Mouse (Mus musculus) embryonic facial prominence, embryonic 10.5 days (tissue): ENCODE measurements around the gene Sertad2. TPM values are rescaled to one million over a fixed set of nuclear protein-coding genes. Genes with fewer than 3 reads are reported as not detected.

Experiments used
- DNase-seq: peaks from one replicate; pipeline ENCODE4 v3.0.0-alpha.2; 2017; ENCODE audit warnings: low spot score
- H3K27ac ChIP-seq: fragments of 300-500 bp; sonication (generic); replicated peaks from 2 replicates; pipeline ENCODE4 v1.5.1; 2016; ENCODE audit warnings: mild to moderate bottlenecking
- H3K27me3 ChIP-seq: fragments of 300-500 bp; sonication (generic); replicated peaks from 2 replicates; pipeline ENCODE4 v1.6.1; 2016; ENCODE audit warnings: low read depth, mild to moderate bottlenecking; ENCODE audit not compliant: poor library complexity, severe bottlenecking
- H3K36me3 ChIP-seq: fragments of 300-500 bp; sonication (generic); replicated peaks from 2 replicates; pipeline ENCODE4 v1.6.1; 2016; ENCODE audit warnings: mild to moderate bottlenecking, moderate library complexity
- H3K4me1 ChIP-seq: fragments of 300-500 bp; sonication (generic); 2 replicates; pipeline ENCODE4 v1.6.1; 2016
- H3K4me3 ChIP-seq: fragments of 300-500 bp; sonication (generic); 2 replicates; pipeline ENCODE4 v1.5.1; 2016; ENCODE audit warnings: mild to moderate bottlenecking, moderate library complexity
- H3K9me3 ChIP-seq: fragments of 300-500 bp; sonication (generic); 2 replicates; pipeline ENCODE4 v1.6.1; 2016; ENCODE audit warnings: mild to moderate bottlenecking
- WGBS: fragments of 180-500 bp; shearing (Covaris S2); methylation state at CpG from one replicate; pipeline ENCODE4 v1.1.7; 2016; 5-methylcytosine and 5-hydroxymethylcytosine counted together
- polyA plus RNA-seq: library from polyadenylated mRNA; unstranded; fragments of >200 nt; fragmentation: Nextera tagmentation; extraction: Ambion mirVana; gene quantifications from 2 replicates; pipeline ENCODE4 v1.2.1, GENCODE M21; 2016

Sertad2 gene
- polyA plus RNA-seq, 1 experiment from 2014 or later = 33.2 TPM

DNA sequence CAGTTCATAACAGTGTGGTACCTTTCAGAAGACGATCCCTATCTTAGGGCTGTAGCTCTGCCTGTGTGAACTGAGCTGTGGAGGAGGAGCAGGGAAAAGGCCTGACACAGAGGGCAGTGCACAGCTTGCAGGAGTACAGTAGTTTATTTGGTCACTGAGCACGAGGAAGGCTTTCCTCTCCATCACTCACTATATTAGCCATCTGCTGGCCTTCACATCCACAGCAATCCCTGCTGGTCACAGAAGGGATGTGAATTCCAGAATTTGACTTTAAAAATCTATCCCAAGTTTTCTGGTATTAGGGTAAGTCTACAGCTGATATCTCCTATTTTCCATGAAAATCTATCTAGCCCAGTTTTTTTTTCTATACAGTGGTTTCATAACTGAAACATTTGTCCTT lies 85.2 kb downstream of the Sertad2 start:
- WGBS = 54% methylated on average over 2 of the region's 2 CpGs
- H3K27ac ChIP-seq = no peak overlapping the region
- H3K36me3 ChIP-seq = no peaks in the 10 kb centered on the region
- no peak overlapping the region for H3K4me3 ChIP-seq
- H3K4me1 ChIP-seq = peaks cover 4% of the 10 kb centered on the region
- no peaks in the 10 kb centered on the region for H3K27me3 ChIP-seq
- no peak for DNase-seq
- H3K9me3 ChIP-seq = no peaks in the 10 kb centered on the region

DNA sequence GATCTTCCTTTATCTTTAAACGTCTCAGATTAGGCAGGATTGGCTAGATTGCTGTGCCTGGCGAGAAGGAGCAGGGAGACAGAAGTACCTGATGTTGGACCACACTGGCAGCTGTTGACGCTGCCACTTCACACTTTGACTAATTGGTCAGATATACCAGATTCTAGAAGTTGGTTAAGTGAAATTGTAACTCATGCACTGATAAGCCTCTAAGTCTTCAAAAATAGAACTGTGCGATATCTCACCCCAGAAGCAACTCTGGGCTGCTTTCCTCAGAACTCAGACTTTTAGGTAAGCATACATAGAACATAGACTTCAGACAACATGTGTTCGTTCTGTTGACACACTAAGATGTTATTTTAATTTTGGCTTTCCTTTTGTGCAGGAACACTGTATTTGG lies 86.6 kb downstream of the Sertad2 start:
- no peaks in the 10 kb centered on the region for H3K9me3 ChIP-seq
- 92% methylated on average over 5 of the region's 5 CpGs for WGBS
- H3K27ac ChIP-seq = no peak overlapping the region
- H3K27me3 ChIP-seq = no peaks in the 10 kb centered on the region
- no peaks in the 10 kb centered on the region for H3K36me3 ChIP-seq
- DNase-seq = no peak
- peaks cover 19% of the 10 kb centered on the region for H3K4me1 ChIP-seq
- no peak overlapping the region for H3K4me3 ChIP-seq

DNA sequence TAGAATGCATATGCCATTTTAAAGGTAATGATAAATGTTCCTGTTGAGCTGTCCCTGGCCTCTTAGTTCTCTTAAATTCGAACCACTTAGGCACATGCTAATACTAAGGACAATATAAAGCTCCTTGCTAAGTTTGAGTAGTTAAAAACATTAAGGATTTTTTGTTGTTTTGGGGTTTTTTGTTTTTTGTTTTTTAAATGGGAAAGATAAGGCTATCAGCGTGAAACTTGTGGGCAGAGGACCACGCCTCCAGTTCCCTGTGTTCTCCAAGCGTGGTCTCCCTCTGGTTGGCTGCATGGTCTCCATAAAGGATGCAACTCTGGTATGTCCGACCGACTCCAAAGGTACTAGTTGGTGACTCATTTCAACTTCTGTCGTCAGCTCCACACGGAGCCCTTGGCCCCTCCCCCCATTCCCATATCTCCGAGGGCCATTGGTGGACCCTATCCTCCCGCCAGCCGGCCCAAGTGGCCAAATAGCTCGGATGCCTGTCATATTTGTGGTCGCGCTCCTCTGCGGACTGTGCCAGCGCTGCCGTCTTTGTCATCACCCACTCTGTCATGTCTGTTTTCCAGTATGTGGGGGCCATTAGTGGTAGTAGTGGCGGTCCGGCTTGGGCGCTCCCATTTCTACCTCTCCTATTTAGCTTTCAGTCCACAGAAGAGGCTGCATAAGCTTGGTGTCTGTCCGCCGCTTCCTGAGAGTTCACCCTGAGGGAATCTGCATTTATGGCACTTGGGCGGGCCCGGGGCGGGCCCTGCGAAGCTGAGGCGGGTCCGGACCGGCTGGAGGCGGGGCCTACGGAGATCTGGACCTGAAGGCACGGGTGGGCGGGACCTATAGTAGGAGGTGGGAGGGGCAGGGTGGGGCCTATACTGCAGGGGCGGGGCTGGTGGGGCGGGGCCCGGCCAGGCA lies 88.2 kb downstream of the Sertad2 start:
- Histone ChIP-seq H3K27ac (peak overlapping the region; percentile 98), H3K36me3 (no peaks in the 10 kb centered on the region), H3K4me3 (peak overlapping the region; percentile 88), H3K9me3 (no peaks in the 10 kb centered on the region), H3K27me3 (no peaks in the 10 kb centered on the region), H3K4me1 (peaks cover 34% of the 10 kb centered on the region)
- 3% methylated on average over 36 of the region's 36 CpGs for WGBS
- peak; percentile 98 for DNase-seq

DNA sequence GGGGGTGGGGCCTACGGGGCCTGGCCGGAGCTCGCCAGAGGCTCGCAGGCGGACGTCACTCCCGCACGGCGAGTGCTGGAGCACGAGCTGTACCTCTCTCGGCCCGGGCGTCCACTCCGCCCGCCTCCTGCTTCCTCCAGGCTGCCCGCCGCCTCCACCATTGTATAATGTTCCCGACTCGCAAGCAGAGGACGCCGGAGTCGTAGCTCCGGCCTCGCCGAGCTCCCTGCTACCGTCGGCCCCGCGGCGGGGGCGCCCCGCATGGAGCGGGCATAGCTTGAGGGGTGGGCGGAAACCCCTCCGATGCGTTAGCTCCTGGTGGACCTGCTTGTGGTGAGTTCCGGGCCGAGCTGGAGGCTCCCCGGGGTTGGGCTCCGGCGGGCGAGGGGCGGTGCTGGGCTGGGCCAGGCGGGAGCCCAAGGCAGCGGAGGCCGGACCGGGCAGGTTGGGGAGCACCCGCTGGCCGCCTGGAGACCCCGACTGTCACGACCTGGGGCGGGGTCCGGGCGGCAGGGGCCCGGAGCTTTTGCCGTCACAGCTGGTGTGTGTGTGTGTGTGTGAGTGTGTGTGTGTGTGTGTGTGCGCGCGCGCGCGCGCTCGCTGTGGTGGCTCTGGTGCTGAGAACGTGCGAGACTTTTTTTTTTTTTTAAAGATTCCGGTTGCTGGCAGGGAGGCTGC lies 89.0 kb downstream of the Sertad2 start:
- H3K27ac ChIP-seq = peak overlapping the region; percentile 98

DNA sequence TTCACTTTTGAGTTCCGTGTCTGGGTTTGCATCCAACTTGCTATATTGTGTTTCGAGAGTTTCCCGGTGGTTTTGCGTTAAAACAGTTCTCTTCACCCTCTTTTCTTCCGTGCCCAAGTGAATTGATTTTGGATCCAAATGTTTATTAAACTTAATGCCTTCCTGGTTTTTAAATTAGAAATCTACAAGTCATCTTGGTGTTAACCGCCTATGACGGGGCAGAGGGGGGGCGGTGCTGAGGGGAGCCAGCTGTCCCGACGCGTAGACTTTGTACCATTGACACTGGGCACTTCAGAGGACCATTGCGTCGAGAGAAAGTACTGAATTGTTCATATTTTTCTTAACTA lies 89.5 kb downstream of the Sertad2 start:
- Histone ChIP-seq H3K36me3 (no peaks in the 10 kb centered on the region), H3K4me1 (peaks cover 39% of the 10 kb centered on the region), H3K27ac (peak overlapping the region; percentile 98), H3K9me3 (no peaks in the 10 kb centered on the region), H3K27me3 (no peaks in the 10 kb centered on the region), H3K4me3 (peak overlapping the region; percentile 88)
- WGBS = under 1% methylated on average over 13 of the region's 13 CpGs
- DNase-seq = peak; percentile 68

More for the DNA sequence above, 89.0 kb downstream of the Sertad2 start:
- peak overlapping the region; percentile 88 for H3K4me3 ChIP-seq
- no peaks in the 10 kb centered on the region for H3K9me3 ChIP-seq
- peaks cover 39% of the 10 kb centered on the region for H3K4me1 ChIP-seq
- H3K27me3 ChIP-seq = no peaks in the 10 kb centered on the region
- DNase-seq = peak; percentile 88
- under 1% methylated on average over 67 of the region's 67 CpGs for WGBS
- H3K36me3 ChIP-seq = no peaks in the 10 kb centered on the region

DNA sequence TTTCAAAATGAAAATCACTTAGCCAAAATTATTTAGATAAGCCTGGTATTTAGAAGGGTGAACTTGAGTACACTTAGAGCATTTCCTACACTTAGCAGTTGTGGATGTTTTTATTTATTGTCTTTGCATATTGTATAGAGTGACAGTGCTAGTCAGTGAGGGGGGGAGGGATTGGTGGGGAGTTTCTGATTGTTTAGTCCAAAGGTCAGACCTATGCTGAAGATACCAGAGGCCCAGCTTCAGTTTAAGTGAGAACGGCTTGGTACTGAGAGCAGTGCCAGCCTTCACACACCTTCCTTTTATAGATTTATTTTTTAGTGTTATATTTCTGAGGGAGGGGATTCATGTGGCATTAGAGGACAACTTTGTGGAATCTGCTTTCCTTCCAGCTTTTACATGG lies 91.5 kb downstream of the Sertad2 start:
- Histone ChIP-seq H3K27me3 (no peaks in the 10 kb centered on the region), H3K4me1 (peaks cover 51% of the 10 kb centered on the region), H3K4me3 (no peak overlapping the region), H3K36me3 (no peaks in the 10 kb centered on the region), H3K27ac (peak overlapping the region; percentile 24; the same call in 1 of the 2 replicates), H3K9me3 (no peaks in the 10 kb centered on the region)
- DNase-seq = no peak
- WGBS = 79% methylated on average over 1 of the region's 1 CpGs

DNA sequence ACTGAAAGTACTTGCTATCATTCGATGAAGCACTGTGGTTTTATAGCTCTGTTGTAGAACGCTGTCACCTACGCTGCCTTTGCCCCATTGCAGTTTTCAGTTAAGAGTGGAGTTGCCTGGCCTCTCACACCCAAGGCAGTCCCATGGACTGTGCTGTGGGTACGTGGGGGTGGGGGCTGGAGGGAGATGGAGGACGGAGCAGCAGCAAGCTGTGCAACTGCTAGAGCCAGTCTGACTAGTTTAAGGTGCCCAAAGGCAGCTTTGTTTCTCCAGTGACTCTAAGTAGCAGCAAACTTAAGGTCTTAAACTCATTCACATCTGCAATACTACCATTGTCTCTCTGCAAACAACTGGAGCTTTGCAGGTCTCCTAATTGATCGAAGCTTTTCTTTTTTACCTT lies 92.6 kb downstream of the Sertad2 start:
- Histone ChIP-seq H3K27ac (peak overlapping the region; percentile 76), H3K9me3 (no peaks in the 10 kb centered on the region), H3K36me3 (no peaks in the 10 kb centered on the region), H3K4me3 (peak overlapping the region; percentile 19; the same call in 1 of the 2 replicates), H3K4me1 (peaks cover 62% of the 10 kb centered on the region), H3K27me3 (no peaks in the 10 kb centered on the region)
- DNase-seq = peak; percentile 61
- WGBS = 29% methylated on average over 6 of the region's 6 CpGs

DNA sequence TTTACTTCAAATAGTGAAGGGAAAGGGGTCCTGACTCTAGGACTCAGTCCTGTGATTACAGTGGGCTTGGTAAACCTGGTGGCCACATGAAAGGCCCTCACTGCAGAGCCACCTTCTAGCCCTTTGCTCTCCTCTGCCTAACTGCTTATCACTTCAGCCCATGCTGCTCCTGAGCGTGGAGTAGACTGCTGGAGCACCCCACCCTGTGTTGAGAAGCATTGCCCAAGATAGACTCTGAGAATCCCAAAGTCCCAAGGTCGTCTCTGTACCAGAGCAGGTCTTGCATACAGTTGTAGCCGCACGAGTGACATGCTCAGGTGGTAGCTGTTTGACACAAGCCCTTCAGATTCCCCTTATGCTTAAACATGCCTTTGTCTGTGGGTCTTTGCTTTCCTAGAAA lies 93.1 kb downstream of the Sertad2 start:
- peaks cover 67% of the 10 kb centered on the region for H3K4me1 ChIP-seq
- peak overlapping the region; percentile 76 for H3K27ac ChIP-seq
- WGBS = 47% methylated on average over 4 of the region's 4 CpGs
- H3K27me3 ChIP-seq = no peaks in the 10 kb centered on the region
- no peaks in the 10 kb centered on the region for H3K36me3 ChIP-seq
- no peaks in the 10 kb centered on the region for H3K9me3 ChIP-seq
- H3K4me3 ChIP-seq = peak overlapping the region; percentile 19; the same call in 1 of the 2 replicates
- DNase-seq = no peak

DNA sequence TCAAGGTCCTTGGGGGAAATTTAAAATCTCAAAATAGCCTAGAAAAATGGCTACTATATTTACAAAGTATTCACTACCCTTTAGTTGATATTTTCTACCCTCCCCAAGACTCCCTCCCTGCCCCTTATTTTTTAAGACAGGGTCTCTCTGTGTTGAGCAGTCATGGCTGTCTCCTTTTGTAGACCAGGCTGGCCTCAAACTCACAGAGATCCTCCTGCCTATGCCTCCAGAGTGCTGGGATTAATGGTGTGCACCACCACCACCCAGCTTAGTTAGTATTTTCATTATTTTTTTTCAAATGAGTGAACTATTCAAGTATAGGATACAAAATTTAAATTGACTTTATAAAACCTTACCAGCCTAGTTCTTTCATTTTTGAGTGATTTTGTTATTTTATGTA lies 94.0 kb downstream of the Sertad2 start:
- H3K4me3 ChIP-seq = no peak overlapping the region
- no peaks in the 10 kb centered on the region for H3K9me3 ChIP-seq
- peaks cover 75% of the 10 kb centered on the region for H3K4me1 ChIP-seq
- H3K27me3 ChIP-seq = no peaks in the 10 kb centered on the region
- H3K27ac ChIP-seq = no peak overlapping the region
- H3K36me3 ChIP-seq = no peaks in the 10 kb centered on the region
- DNase-seq = no peak

DNA sequence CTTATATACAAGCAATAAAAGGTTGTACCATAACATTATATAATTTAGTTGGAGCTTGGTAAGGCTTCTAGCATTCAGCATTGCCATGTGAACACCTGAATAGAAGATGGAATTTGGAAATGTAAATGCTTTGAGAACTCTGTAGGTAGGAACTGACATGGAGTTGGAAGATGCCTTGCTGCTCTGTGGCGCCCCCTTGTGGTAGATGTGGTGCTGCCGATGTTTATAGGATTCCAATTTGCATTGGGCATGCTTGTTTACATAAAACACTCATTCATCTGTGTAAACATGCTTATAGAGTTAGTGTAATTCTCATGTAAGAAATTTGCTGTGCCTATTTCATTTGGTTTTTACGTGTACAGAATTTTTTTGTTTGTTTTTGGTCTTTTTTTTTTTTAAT lies 95.8 kb downstream of the Sertad2 start:
- Histone ChIP-seq H3K9me3 (no peaks in the 10 kb centered on the region), H3K36me3 (no peaks in the 10 kb centered on the region), H3K4me1 (peaks cover 77% of the 10 kb centered on the region), H3K4me3 (no peak overlapping the region), H3K27ac (no peak overlapping the region), H3K27me3 (no peaks in the 10 kb centered on the region)
- whole genome bisulfite sequencing = 28% methylated on average over 3 of the region's 3 CpGs
- peak; percentile 84 for DNase-seq

DNA sequence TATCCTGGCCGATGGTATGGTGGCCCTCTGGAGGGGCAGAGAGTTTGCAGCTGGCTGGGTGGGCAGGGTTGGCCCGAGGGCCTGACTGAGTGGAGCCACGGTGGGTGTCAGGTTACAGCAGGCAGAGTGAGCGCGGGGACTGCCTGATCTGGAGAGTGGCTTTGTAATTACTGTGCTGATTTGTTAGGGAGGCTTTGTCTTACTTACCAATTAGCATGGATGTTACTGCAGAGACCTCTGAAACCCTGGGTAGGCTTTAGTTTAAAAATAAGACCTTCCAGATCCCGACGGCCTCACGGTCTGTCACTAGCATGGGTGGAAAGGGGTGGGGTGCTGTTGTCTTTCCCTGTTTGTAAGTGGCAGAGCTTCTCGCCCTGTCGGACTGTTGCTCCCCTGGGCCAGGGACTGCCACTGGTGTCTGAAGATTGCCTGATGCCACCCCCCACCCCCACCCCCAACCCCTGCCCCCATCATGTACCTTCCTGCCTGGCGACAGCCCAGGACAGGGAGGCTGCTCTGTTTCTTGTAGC lies 96.9 kb downstream of the Sertad2 start:
- no peaks in the 10 kb centered on the region for H3K27me3 ChIP-seq
- peak overlapping the region; percentile 47 for H3K4me3 ChIP-seq
- peak overlapping the region; percentile 89 for H3K27ac ChIP-seq
- peak; percentile 90 for DNase-seq
- WGBS = under 1% methylated on average over 11 of the region's 11 CpGs
- H3K9me3 ChIP-seq = no peaks in the 10 kb centered on the region
- H3K36me3 ChIP-seq = no peaks in the 10 kb centered on the region
- peaks cover 78% of the 10 kb centered on the region for H3K4me1 ChIP-seq

DNA sequence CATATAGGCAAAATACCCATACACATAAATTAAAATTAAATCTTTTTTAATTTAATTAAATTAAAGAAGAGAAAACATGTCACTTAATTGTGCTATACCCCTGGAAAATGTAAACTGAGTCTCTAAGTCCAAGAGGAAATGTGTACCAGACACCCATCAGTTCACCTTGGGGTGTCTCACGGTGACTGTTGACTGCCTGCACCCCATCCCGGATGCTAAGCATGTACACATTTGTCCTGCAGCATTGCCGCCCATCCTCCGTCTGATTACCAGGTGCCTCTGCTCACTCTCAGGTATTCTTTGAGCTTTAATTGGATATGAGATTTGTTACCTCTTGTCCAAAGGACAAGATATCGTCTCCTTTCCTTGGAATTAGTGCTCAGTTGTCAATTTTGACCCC lies 99.3 kb downstream of the Sertad2 start:
- Histone ChIP-seq H3K9me3 (no peaks in the 10 kb centered on the region), H3K36me3 (no peaks in the 10 kb centered on the region), H3K27ac (no peak overlapping the region), H3K4me3 (no peak overlapping the region), H3K4me1 (peaks cover 84% of the 10 kb centered on the region), H3K27me3 (no peaks in the 10 kb centered on the region)
- 83% methylated on average over 5 of the region's 5 CpGs for WGBS
- DNase-seq = no peak

DNA sequence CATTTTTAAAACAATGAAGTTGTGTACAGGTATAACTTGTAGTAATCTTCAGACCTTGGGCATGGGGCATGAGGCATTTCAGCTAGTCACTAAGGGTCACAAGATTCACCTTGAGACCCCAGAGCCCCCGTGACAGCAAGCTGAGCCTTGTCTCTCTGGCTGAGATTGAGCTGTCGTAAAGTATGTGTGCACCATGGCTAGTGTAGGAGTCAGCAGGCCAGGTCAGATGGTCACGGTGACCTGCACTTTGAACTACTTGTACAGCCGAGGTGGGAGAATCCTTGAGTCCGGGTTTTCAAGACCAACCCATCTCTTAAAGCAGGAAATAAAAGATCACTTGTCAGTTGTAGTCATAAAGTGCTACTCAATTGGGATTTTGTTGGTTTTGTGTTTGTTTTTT lies 100.1 kb downstream of the Sertad2 start:
- H3K9me3 ChIP-seq = no peaks in the 10 kb centered on the region
- H3K27ac ChIP-seq = no peak overlapping the region
- WGBS = 46% methylated on average over 5 of the region's 5 CpGs
- peaks cover 92% of the 10 kb centered on the region for H3K4me1 ChIP-seq
- no peak for DNase-seq
- peaks cover 2% of the 10 kb centered on the region for H3K36me3 ChIP-seq
- no peak overlapping the region for H3K4me3 ChIP-seq
- H3K27me3 ChIP-seq = no peaks in the 10 kb centered on the region
